ENCODE assay signal across 29 mouse cellular contexts in genomic region chr16:71739104-71739503, GRCm38 (mm10).
"Had no signal": no experiment of that assay in that cellular context is flagged by ENCODE, and none has a peak within 500 bp of the region (broad histone marks: within the 10 kb centered on the region; RNA-seq: fewer than 3 reads in every experiment).

No protein-coding gene starts in this region.

- ATAC-seq: forebrain, embryonic 13.5 days; forebrain, embryonic 14.5 days; forebrain, embryonic 15.5 days; forebrain, embryonic 16.5 days; forebrain, postnatal 0 days had no signal

- DNase-seq: cerebellum, adult 2 months; cerebellum, adult 8-10 months; cerebellum, adult 9-10 months; cerebellum, adult 9-11 months; cerebellum, postnatal 10 days; cerebellum, postnatal 14 days; cerebellum, postnatal 25 days; cerebellum, postnatal 36 days; embryo, embryonic 11 days; forebrain, postnatal 0 days; gastrocnemius, adult 2 months; gastrocnemius, postnatal 10 days; gastrocnemius, postnatal 14 days; gastrocnemius, postnatal 25 days; gastrocnemius, postnatal 36 days; heart, adult 11 months; heart, adult 18-20 months; heart, adult 2 months had no signal

- H3K4me1 ChIP-seq: embryonic facial prominence, embryonic 10.5 days; embryonic facial prominence, embryonic 12.5 days; embryonic facial prominence, embryonic 13.5 days; embryonic facial prominence, embryonic 15.5 days; forebrain, embryonic 10.5 days; forebrain, embryonic 12.5 days; forebrain, embryonic 13.5 days; forebrain, embryonic 15.5 days had no signal

- H3K4me2 ChIP-seq: embryonic facial prominence, embryonic 12.5 days; embryonic facial prominence, embryonic 13.5 days; embryonic facial prominence, embryonic 15.5 days; forebrain, embryonic 12.5 days; forebrain, embryonic 13.5 days; forebrain, embryonic 15.5 days had no signal

- H3K9me3 ChIP-seq: embryonic facial prominence, embryonic 10.5 days; embryonic facial prominence, embryonic 12.5 days; embryonic facial prominence, embryonic 13.5 days; embryonic facial prominence, embryonic 15.5 days; forebrain, embryonic 10.5 days; forebrain, embryonic 12.5 days; forebrain, embryonic 13.5 days; forebrain, embryonic 15.5 days had no signal

- H3K27ac ChIP-seq: embryonic facial prominence, embryonic 10.5 days; embryonic facial prominence, embryonic 12.5 days; embryonic facial prominence, embryonic 13.5 days; embryonic facial prominence, embryonic 15.5 days; forebrain, embryonic 10.5 days; forebrain, embryonic 12.5 days; forebrain, embryonic 13.5 days; forebrain, embryonic 15.5 days; gastrocnemius, adult 2 months; heart, adult 2 months had no signal

- H3K9ac ChIP-seq: embryonic facial prominence, embryonic 12.5 days; embryonic facial prominence, embryonic 13.5 days; embryonic facial prominence, embryonic 15.5 days; forebrain, embryonic 12.5 days; forebrain, embryonic 13.5 days; forebrain, embryonic 15.5 days; forebrain, postnatal 0 days had no signal

- H3K36me3 ChIP-seq: embryonic facial prominence, embryonic 10.5 days; embryonic facial prominence, embryonic 12.5 days; embryonic facial prominence, embryonic 13.5 days; embryonic facial prominence, embryonic 15.5 days; forebrain, embryonic 10.5 days; forebrain, embryonic 12.5 days; forebrain, embryonic 15.5 days had no signal

- H3K27me3 ChIP-seq: embryonic facial prominence, embryonic 12.5 days; embryonic facial prominence, embryonic 13.5 days; embryonic facial prominence, embryonic 15.5 days; forebrain, embryonic 12.5 days; forebrain, embryonic 13.5 days; forebrain, embryonic 15.5 days had no signal

- H3K4me3 ChIP-seq: embryonic facial prominence, embryonic 10.5 days; embryonic facial prominence, embryonic 12.5 days; embryonic facial prominence, embryonic 13.5 days; embryonic facial prominence, embryonic 15.5 days; erythroblast, embryonic 14.5 days; forebrain, embryonic 10.5 days; forebrain, embryonic 12.5 days; forebrain, embryonic 13.5 days; forebrain, embryonic 15.5 days; gastrocnemius, adult 2 months; heart, adult 2 months had no signal
